Mouse (Mus musculus) liver, embryonic 12.5 days (tissue): Measurements from ENCODE around the gene Foxk2. TPM values are rescaled to one million over a fixed set of nuclear protein-coding genes. Genes with fewer than 3 reads are reported as not detected.
A peak's percentile ranks its signal among the peaks of the same experiment; 100 is the strongest.

Experiments
- ATAC-seq: fragments of 200-750 bp; cut with Nextera tagmentation; 2 replicates; pipeline ENCODE4 v1.8.0; 2017; ENCODE audit warnings: moderate number of reproducible peaks, mild to moderate bottlenecking, moderate library complexity
- H3K27ac ChIP-seq: fragments of 300-500 bp; sonication (generic); 2 replicates; pipeline ENCODE4 v1.5.1; 2016; ENCODE audit warnings: mild to moderate bottlenecking
- H3K27me3 ChIP-seq: fragments of 300-500 bp; sonication (generic); replicated peaks from 2 replicates; pipeline ENCODE4 v1.6.1; 2016; ENCODE audit warnings: mild to moderate bottlenecking, moderate library complexity
- H3K36me3 ChIP-seq: fragments of 300-500 bp; sonication (generic); 2 replicates; pipeline ENCODE4 v1.6.1; 2016; ENCODE audit warnings: mild to moderate bottlenecking, moderate library complexity
- H3K4me1 ChIP-seq: fragments of 300-500 bp; sonication (generic); 2 replicates; pipeline ENCODE4 v1.6.1; 2016
- H3K4me2 ChIP-seq: fragments of 300-500 bp; sonication (generic); 2 replicates; pipeline ENCODE4 v1.6.1; 2016; ENCODE audit warnings: mild to moderate bottlenecking, moderate library complexity
- H3K4me3 ChIP-seq: fragments of 300-500 bp; sonication (generic); 2 replicates; pipeline ENCODE4 v1.5.1; 2016; ENCODE audit warnings: mild to moderate bottlenecking, moderate library complexity
- H3K9ac ChIP-seq: fragments of 300-500 bp; sonication (generic); 2 replicates; pipeline ENCODE4 v1.6.1; 2016; ENCODE audit warnings: mild to moderate bottlenecking, moderate library complexity
- H3K9me3 ChIP-seq: fragments of 300-500 bp; sonication (generic); replicated peaks from 2 replicates; pipeline ENCODE4 v1.6.1; 2016; ENCODE audit warnings: mild to moderate bottlenecking, moderate library complexity
- WGBS: fragments of 180-500 bp; shearing (Covaris S2); methylation state at CpG from one replicate; pipeline ENCODE4 v1.1.7; 2016; ENCODE audit not compliant: insufficient replicate concordance; 5-methylcytosine and 5-hydroxymethylcytosine counted together
- polyA plus RNA-seq: library from polyadenylated mRNA; unstranded; fragments of >200 nt; fragmentation: Nextera tagmentation; extraction: Ambion mirVana; gene quantifications from 2 replicates; pipeline ENCODE4 v1.2.1, GENCODE M21; 2016

The Foxk2 gene
- 6.2 and 6.5 TPM in 2 replicates for polyA plus RNA-seq

GRCm38 (mm10) chr11:121259160-121260100 lies at the start of gene Foxk2:
Gene Foxk2 (plus strand): TSS chr11:121259990.
- under 1% methylated on average over 91 of the region's 91 CpGs for WGBS
- H3K9ac ChIP-seq: peak within 1 kb of the TSS; percentile 99
- peaks cover 43% of the 10 kb centered on the region for H3K4me1 ChIP-seq
- H3K9me3 ChIP-seq: no peaks in the 10 kb centered on the region
- peak within 1 kb of the TSS; percentile 91 for H3K27ac ChIP-seq
- peak within 1 kb of the TSS; percentile 100 for H3K4me3 ChIP-seq
- H3K27me3 ChIP-seq: no peaks in the 10 kb centered on the region
- peaks cover 63% of the 10 kb centered on the region for H3K36me3 ChIP-seq
- ATAC-seq: peak; percentile 98
- peak within 1 kb of the TSS; percentile 95 for H3K4me2 ChIP-seq

- H3K36me3 ChIP-seq: peaks cover 62% of the 10 kb centered on the region
- H3K4me3 ChIP-seq: no peak overlapping the region
- ATAC-seq: no peak
- H3K4me2 ChIP-seq: no peak overlapping the region
- 87% methylated on average over 3 of the region's 3 CpGs for WGBS
- H3K9me3 ChIP-seq: no peaks in the 10 kb centered on the region
- H3K27ac ChIP-seq: no peak overlapping the region
- peaks cover 3% of the 10 kb centered on the region; the same call in 1 of the 2 replicates for H3K4me1 ChIP-seq
- H3K9ac ChIP-seq: no peak overlapping the region
- no peaks in the 10 kb centered on the region for H3K27me3 ChIP-seq
Measured at GRCm38 (mm10) chr11:121216831-121217230, 43.0 kb upstream of the Foxk2 start.

GRCm38 (mm10) chr11:121219776-121220175 lies 40.0 kb upstream of the Foxk2 start:
- no peak overlapping the region for H3K4me3 ChIP-seq
- no peaks in the 10 kb centered on the region for H3K27me3 ChIP-seq
- no peak for ATAC-seq
- no peak overlapping the region for H3K9ac ChIP-seq
- WGBS: 85% methylated on average over 11 of the region's 11 CpGs
- peaks cover 3% of the 10 kb centered on the region; the same call in 1 of the 2 replicates for H3K4me1 ChIP-seq
- H3K27ac ChIP-seq: no peak overlapping the region
- H3K36me3 ChIP-seq: peaks cover 77% of the 10 kb centered on the region
- no peak overlapping the region for H3K4me2 ChIP-seq
- H3K9me3 ChIP-seq: no peaks in the 10 kb centered on the region

DNA sequence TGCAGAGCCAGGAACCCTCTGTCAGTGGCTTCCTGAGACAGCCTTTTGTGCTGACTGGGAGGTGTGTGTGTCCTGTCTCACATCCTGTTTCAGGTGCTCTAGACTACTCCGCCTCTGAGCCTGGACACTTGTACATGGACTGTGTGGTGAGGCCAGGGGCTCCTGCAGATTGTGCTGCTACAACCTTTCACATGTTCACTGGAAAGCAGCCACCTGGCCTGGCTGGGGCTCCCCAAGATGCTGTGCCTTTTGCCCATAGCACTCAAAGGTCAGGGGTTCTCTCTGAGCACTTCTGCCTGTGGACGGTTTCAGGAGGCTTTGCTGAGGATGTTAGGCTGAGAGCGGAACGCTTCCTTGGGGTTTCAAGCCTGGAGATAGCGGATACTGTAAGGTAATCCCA lies 39.0 kb upstream of the Foxk2 start:
- Histone ChIP-seq H3K4me2 (no peak overlapping the region), H3K27ac (no peak overlapping the region), H3K27me3 (no peaks in the 10 kb centered on the region), H3K36me3 (peaks cover 87% of the 10 kb centered on the region), H3K4me3 (no peak overlapping the region), H3K9ac (no peak overlapping the region), H3K4me1 (peaks cover 4% of the 10 kb centered on the region; the same call in 1 of the 2 replicates), H3K9me3 (no peaks in the 10 kb centered on the region)
- ATAC-seq: no peak
- 81% methylated on average over 5 of the region's 5 CpGs for WGBS

- Histone ChIP-seq H3K27ac (no peak overlapping the region), H3K4me2 (no peak overlapping the region), H3K9me3 (no peaks in the 10 kb centered on the region), H3K27me3 (no peaks in the 10 kb centered on the region), H3K4me1 (peaks cover 7% of the 10 kb centered on the region; the same call in 1 of the 2 replicates), H3K9ac (no peak overlapping the region), H3K36me3 (peaks cover 91% of the 10 kb centered on the region), H3K4me3 (no peak overlapping the region)
- no peak for ATAC-seq
- 75% methylated on average over 6 of the region's 6 CpGs for WGBS
Measured at GRCm38 (mm10) chr11:121221321-121222010, 38.3 kb upstream of the Foxk2 start.

DNA sequence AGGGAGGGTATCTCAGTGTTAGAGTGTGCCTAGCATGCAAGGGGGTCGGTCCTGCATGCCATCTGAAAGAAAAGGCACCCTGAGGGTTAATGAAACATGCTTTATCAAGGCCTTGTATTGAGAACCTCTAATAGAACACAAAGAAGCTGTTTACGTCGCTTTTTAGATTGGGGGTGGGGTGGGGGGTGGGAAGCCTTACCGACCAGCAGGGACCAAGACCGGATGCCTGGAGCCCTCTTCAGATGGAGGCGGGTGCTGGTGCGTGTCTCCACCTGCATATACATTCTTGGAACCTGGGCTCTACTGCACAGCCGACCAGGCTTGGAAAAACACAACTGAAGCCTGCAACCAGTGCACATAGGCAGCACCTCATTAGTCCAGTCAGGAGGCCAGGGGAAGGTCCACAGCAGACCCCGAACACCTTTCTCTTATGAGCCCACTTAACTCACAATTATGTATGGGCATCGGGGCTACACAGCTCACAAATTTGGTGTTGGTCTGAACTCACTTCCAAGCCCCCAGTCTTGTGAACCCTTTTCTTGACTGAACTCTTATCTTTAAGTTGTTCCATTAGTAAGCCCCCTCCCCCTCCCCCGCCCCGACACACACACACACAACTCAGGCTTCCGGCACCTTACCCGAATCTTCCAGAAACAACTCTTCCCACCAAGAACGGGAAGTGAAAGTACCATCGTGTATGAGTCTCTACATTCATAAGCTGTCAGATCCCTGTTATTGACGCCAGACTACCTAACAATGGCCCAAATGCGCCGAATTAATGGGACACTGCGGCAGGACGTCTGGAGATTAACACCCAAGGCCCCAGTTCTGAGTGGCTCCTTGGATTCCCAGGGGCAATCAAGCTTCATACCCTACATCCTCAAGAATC lies 31.4 kb upstream of the Foxk2 start:
- Histone ChIP-seq H3K27ac (peak overlapping the region; percentile 87), H3K4me3 (peak overlapping the region; percentile 83), H3K27me3 (no peaks in the 10 kb centered on the region), H3K4me1 (peaks cover 60% of the 10 kb centered on the region), H3K4me2 (peak overlapping the region; percentile 88), H3K9ac (peak overlapping the region; percentile 85), H3K36me3 (peaks cover 44% of the 10 kb centered on the region), H3K9me3 (no peaks in the 10 kb centered on the region)
- WGBS: 15% methylated on average over 21 of the region's 21 CpGs
- peak; percentile 2; the same call in 1 of the 2 replicates for ATAC-seq

DNA sequence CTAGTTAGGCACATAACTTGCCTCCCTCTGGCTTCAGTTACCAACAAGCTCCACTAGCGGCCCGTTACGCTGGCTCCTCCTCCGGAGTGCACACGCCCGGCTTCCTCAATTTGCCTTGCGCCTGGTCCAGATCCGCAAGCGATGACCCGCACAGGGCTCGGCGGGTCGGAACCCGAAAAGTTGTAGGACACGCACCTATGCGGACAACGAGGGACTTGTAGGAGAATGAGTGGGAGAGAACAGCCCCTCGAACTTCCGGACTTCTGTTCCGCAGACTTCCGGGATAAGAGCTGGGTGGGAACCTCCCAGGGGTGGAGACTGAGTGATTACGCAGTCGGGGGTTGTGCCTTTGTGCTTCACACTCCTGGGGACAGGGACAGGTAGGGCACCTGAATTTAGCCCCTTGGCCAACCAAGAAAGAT lies 30.8 kb upstream of the Foxk2 start, which contains the start of gene Cybc1:
Gene Cybc1 (minus strand): TSS at position 305 of the 422 bp plus-strand sequence.
- Histone ChIP-seq H3K9me3 (no peaks in the 10 kb centered on the region), H3K4me3 (peak within 1 kb of the TSS; percentile 83), H3K36me3 (peaks cover 38% of the 10 kb centered on the region), H3K4me2 (peak within 1 kb of the TSS; percentile 88), H3K9ac (peak within 1 kb of the TSS; percentile 85), H3K27ac (peak within 1 kb of the TSS; percentile 87), H3K27me3 (no peaks in the 10 kb centered on the region), H3K4me1 (peaks cover 65% of the 10 kb centered on the region)
- ATAC-seq: peak; percentile 91
- 3% methylated on average over 23 of the region's 23 CpGs for WGBS

- peaks cover 75% of the 10 kb centered on the region for H3K4me1 ChIP-seq
Measured at GRCm38 (mm10) chr11:121231191-121231590, 28.6 kb upstream of the Foxk2 start.

GRCm38 (mm10) chr11:121231628-121232291 lies 28.0 kb upstream of the Foxk2 start:
- Histone ChIP-seq H3K9ac (peak overlapping the region; percentile 10; the same call in 1 of the 2 replicates), H3K4me1 (peaks cover 77% of the 10 kb centered on the region), H3K27me3 (no peaks in the 10 kb centered on the region), H3K9me3 (no peaks in the 10 kb centered on the region), H3K4me3 (no peak overlapping the region), H3K4me2 (peak overlapping the region; percentile 37), H3K36me3 (peaks cover 10% of the 10 kb centered on the region), H3K27ac (peak overlapping the region; percentile 90)
- ATAC-seq: no peak
- WGBS: 23% methylated on average over 4 of the region's 4 CpGs

More at GRCm38 (mm10) chr11:121231191-121231590, 28.6 kb upstream of the Foxk2 start:
- Histone ChIP-seq H3K27me3 (no peaks in the 10 kb centered on the region), H3K9ac (no peak overlapping the region), H3K4me3 (no peak overlapping the region), H3K9me3 (no peaks in the 10 kb centered on the region), H3K27ac (peak overlapping the region; percentile 90), H3K36me3 (peaks cover 16% of the 10 kb centered on the region), H3K4me2 (0 out of 2 replicates have a peak overlapping the region, but pooled peaks have one; percentile 6)
- no peak for ATAC-seq
- WGBS: 69% methylated on average over 4 of the region's 4 CpGs

- no peak overlapping the region for H3K4me3 ChIP-seq
- ATAC-seq: no peak
- H3K4me2 ChIP-seq: peak overlapping the region; percentile 8; the same call in 1 of the 2 replicates
- WGBS: 30% methylated on average over 4 of the region's 4 CpGs
- H3K36me3 ChIP-seq: peaks cover 2% of the 10 kb centered on the region; the same call in 1 of the 2 replicates
- peak overlapping the region; percentile 46; the same call in 1 of the 2 replicates for H3K9ac ChIP-seq
- peak overlapping the region; percentile 72 for H3K27ac ChIP-seq
- no peaks in the 10 kb centered on the region for H3K9me3 ChIP-seq
- peaks cover 67% of the 10 kb centered on the region for H3K4me1 ChIP-seq
- H3K27me3 ChIP-seq: no peaks in the 10 kb centered on the region
Measured at GRCm38 (mm10) chr11:121232706-121233105, 27.1 kb upstream of the Foxk2 start.
